Mouse (Mus musculus) cerebellum, postnatal 14 days (tissue): ENCODE measurements around the gene Fstl1.

Experiments used
- DNase-seq, 2 experiments: peaks; one replicate each; pipeline ENCODE4 v3.0.0; 2021; ENCODE audit warnings: mixed read lengths in 2 of 2

Gene Fstl1

DNA sequence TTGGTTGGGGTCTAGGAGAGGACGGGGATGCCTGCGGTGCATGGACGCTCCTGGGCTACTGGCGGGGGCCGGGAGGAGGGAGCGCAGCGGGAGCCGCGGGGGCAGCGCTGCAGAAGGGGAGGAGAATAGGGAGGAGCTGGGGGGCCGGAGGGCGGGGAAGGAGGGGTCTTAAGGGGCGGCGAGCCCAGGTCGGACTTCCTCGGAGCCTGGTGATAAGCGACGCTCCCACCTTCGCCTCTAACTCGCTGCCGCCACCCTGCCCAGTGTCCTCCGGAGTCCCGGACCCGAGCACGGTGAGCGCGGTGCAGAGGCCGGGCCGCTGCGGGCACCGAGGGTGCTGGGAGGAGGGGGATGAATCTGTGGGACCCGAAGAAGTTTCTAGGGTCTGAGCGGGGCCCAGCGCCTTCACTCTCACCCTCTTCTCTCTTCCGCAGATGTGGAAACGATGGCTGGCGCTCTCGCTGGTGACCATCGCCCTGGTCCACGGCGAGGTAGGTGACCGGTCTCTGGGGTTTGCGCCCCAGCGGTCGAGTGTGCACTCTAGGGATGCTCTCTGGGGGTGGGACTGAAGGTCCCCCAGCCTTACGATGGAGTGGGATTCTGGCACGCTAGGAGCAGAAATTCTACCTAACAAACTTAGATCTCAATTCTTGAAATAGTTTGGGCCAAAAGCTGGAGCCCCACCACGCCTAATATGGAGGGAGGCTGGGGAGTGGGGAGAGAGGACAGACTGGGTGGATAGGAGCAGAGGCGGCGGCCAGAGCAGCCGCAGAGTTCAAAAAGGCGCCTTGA, at the start of gene Fstl1:
Gene Fstl1, plus strand, starts transcription at position 14 of the 792 bp plus-strand sequence.
- DNase-seq: peak; percentile 57 to 58

GRCm38 (mm10) chr16:37728674-37729073, 48.0 kb upstream of the Fstl1 start:
- no peak for DNase-seq

GRCm38 (mm10) chr16:37729381-37730150, 47.1 kb upstream of the Fstl1 start:
- no peak for DNase-seq

DNA sequence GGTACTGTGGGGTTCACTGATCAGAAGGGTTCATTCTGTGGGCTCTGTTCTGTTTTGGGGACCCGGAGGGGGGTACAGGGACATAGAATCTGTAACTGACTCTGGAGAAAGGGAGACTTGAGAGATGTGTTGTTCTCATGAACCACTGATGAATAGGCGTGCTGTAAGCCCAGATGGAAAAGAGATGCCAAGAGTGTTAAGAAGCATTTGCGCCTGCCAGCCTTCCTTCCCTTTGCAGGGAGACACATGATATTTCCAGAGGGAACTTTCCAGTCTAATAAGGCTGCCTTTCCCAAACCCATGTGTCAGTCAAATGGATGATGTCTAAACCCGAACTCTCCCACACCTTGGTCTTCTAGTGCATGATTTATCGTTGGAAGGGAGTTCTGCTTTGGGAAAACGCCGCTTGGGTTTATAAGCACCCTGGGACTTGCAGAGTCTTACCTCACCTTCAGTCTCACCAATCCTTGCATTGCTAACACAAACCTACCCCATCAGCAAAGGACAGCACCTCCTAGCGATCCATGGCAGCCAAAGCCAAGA, 46.3 kb upstream of the Fstl1 start:
- DNase-seq: no peak

DNA sequence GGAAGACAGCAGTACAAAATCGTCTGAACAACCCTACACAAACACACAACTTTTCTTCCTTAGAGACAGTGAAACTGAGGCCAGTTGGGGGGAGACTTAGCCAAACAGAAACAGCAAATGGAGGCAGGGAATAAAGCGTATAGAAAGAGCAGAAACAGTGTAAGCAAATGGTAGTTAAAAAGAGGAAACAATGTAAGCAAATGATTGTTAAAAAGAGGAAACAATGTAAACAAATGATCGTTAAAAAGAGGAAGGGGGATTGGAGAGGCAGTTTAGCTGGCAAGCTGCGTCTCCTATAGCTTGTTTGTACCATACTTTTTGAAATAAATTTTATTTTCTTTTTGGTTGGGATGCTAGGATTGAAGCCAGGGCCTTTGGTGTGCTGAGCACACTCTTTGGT, 45.2 kb upstream of the Fstl1 start:
- no peak for DNase-seq

- no peak for DNase-seq
Measured at GRCm38 (mm10) chr16:37732023-37732761, 44.5 kb upstream of the Fstl1 start.

DNA sequence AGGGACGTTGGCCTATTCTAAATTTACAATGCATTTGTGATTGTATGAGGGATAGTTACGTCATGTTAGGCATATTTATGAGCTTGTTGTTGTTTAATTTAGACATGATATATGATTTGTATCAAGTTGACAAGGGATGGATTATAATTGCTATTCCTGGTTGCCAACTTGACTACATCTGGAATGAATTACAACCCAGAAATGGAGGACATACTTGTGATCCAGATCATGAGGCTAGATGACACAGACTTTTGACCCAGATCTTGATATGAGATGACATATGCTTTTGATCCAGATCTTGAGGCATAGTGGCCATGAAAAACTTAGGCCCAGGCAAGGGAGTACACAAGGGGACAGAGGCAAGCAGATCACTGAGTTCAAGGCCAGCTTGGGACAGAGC, 36.6 kb upstream of the Fstl1 start:
- no peak for DNase-seq

- no peak for DNase-seq
Measured at GRCm38 (mm10) chr16:37742266-37742665, 34.4 kb upstream of the Fstl1 start.

DNA sequence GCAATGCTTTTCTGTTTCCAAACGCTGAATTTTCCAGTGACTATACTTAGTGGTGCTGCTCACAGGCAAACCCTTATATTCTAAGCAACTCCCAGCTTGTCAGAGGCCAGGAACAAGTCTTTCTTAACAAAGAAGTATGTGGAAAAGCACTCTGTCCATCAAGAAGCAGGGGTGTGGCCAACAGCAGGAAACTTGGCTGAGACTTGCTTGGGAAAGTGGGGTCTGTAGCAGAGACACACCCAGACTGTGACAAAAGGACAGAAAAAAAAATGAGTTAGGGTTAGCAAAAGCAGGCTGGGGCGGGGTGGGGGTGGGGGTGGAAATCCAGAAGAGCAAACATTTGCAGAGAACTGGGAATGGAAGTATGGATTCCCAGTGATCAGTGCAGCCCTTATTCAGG, 23.8 kb upstream of the Fstl1 start:
- no peak for DNase-seq

GRCm38 (mm10) chr16:37753809-37754208, 22.9 kb upstream of the Fstl1 start:
- no peak for DNase-seq

DNA sequence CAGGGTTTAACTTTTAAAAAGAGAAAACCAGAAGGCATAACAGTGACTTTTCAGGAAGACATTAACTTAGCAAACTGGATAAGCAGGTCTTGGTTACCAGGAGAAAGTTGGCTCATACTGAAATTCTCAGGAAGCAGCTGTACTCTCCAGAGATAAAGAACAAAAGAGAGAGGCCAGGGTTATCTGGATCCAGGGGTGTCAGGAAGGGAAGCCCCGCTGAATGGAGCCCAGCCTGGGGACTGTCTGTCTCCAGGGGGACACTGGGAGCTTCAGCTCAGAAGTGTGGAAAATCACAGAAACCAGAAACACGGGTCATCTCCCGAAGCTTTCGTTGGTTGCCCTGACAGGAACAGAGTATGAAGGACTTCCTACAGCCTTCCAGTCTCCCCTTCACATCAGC, 22.2 kb upstream of the Fstl1 start:
- DNase-seq: no peak

- no peak for DNase-seq
Measured at GRCm38 (mm10) chr16:37757223-37757622, 19.4 kb upstream of the Fstl1 start.

- no peak for DNase-seq
Measured at GRCm38 (mm10) chr16:37763797-37764196, 12.9 kb upstream of the Fstl1 start.

GRCm38 (mm10) chr16:37776166-37776859, 360 bp upstream of the Fstl1 start:
- DNase-seq: peak in 1 of 2 experiments; percentile 27

- no peak for DNase-seq
Measured at GRCm38 (mm10) chr16:37777796-37778475, 1.3 kb downstream of the Fstl1 start.

DNA sequence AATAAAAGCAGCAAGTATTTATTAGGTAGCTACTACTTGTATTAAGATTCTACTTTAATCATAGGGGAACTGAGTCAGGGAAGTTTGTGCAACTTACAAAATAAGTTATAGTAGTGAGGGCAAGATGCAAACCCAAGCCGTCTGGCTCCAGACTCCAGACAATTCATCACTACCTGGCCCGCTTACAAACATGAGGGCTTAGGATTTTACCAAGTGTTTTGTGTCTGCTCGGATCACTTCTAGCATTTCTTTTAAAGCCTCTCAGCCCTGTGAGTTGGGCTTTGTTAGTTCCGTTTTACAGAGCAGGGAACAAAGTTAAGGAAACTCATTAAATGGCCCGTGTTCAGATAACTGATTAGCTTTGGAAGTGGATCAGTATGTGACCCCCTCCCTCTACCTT, 1.9 kb downstream of the Fstl1 start:
- DNase-seq: no peak

DNA sequence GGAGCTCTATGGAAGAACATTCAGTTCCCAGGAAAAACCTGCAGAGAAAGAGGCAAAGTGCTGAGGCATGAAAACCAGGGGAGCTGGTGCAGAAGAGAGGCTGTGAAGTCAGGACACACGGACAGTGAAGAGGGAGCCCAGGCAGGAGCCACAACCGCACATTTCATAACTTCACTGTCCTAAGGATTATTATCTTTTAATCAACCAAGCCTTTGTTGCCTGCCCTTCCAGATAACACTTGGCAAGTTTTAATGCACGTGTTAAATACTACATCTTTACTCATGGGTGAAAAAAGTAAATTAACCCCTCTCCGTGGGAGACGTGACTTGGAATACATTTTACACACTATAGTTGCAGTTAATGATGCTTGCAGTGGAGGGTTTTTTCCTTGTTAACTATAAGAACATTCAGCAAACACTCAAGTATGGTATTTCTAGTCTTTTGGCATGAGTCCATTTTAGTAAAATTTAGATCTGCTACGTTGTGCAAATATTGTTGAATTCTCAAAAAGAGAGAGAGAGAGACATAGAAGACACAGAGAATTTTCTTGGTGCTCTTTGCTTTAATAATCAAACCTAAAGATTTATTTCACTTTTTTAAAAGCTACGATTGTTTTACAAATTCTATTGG, 3.1 kb downstream of the Fstl1 start:
- DNase-seq: no peak

DNA sequence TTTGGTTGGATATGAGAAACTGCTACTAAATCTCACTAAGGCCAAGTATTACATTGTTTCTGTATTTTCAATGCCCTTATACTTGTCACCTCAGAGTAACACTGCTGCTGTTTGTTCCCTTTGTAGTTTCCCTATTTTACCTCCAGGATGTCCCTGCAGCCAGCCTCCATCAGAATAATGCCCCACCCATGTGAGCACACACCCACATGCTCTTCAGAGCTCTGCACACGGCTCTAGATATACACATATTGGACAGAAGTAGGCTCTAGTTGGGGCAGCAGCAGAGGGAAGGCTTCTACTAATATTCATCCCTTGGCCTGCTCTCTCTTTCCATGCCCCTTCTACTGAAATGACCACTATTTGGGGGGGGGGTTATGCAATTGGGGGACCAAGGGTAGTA, 3.7 kb downstream of the Fstl1 start:
- no peak for DNase-seq

GRCm38 (mm10) chr16:37780911-37781310, 4.2 kb downstream of the Fstl1 start:
- no peak for DNase-seq

DNA sequence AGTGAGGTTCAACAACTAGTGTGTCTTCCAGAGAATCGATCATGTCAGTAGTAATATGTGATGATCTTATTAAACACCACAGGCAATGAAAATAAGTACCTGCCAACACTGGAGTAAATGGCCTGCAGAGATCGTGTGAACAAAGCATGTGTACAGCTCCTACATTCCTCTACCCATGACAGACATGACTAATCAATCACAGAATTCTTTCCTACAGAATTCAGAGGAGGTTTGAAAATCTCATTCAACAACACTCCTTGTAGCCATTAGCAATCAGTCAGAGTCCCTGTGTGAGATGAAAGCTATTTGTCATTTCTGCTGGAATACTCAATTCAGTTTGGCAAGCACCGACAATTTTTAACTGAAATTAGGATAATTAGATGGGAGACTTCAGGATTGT, 7.9 kb downstream of the Fstl1 start:
- no peak for DNase-seq

DNA sequence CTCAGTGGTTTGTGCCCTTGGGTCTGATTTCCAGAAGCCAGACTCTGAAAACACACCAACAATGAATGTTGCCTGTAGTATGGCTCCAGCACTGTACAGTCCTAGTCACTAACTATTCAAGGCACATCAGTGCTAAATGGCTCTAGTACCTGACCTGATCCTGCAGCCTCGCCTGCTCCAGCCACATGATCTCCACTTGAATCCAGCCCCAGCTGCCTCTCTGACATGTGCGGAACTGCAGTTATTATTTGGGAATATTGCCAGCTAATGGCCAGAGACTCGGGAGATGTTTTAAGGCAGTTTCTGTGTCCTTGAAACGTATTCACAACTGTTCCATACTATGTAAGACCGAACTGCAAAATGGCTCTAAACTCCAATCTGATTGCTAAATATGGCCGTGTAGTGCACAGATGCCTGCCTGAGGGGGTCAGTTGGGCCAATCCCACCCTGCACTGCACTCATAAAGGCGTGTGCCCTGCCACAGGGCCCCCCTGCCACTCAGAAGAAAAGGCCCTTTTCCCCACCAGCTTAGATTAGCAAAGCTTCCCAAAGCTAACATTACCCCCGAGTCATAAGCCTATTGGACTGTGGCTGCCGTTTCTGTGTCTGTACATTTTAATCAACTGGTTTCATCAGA, 11.0 kb downstream of the Fstl1 start:
- no peak for DNase-seq
